Mouse (Mus musculus) frontal cortex, postnatal 36 days (tissue): ENCODE data around the gene Vmn2r71.

ENCODE experiments used
- DNase-seq, 2 experiments: peaks; one replicate each; pipeline ENCODE4 v3.0.0; 2022; ENCODE audit warnings: low spot score in 2 of 2

Gene Vmn2r71

DNA sequence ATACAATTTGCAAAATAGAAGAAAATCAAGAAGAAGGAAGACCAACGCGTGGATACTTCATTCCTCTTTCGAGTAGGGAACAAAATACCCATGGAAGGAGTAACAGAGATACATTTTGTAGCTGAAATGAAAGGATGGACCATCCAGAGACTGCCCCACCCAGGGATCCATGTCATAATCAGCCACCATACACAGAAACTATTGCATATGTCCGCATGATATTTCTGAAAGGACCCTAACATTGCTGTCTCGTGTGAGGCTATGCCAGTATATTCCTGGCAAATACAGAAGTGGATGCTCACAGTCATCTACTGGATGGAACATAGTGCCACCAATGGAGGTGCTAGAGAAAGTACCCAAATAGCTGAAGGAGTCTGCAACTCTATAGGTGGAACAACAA, at the start of gene Vmn2r71:
Gene Vmn2r71 (plus strand): TSS at position 301 of the 400 bp plus-strand sequence.
- DNase-seq = no peak

DNA sequence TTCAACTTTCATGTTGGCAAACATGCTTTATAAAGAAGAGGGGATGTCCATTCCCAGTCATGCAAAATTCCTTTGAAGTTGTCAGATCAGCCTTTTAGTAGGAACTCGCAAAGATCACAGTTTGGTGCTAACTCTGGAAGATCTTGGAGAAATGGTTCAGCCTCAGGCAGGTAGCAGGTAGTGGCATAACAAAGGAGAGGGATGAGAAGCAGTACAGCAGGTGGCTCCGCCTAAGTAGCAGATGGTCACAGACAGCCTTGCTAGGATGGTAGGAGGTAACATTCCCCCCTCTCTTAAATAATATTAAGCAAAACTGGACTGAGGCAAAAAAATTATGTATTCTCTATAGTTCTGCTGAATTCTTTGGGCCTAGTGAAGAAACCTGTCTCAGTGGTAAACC, 20.8 kb upstream of the Vmn2r71 start:
- DNase-seq = no peak

DNA sequence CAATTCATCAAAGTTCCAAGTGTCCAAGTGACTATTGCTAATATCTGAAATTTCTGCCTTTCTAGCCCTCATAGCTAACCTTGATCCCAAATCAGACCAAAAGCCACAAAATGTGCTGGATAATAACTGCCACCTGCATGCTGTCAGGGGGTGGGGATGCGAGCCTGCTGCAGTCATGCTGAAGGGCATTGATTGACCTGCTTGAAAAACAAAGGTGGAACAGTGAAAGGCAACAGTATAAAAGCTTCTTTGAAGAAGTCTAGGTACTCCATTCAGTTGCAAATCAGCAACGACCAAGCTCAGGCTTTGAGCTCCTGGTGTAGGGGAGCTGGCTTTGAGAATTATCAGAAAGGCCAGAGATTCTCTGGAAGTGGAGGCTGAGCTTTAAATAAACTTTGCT, 19.8 kb upstream of the Vmn2r71 start:
- no peak for DNase-seq

DNA sequence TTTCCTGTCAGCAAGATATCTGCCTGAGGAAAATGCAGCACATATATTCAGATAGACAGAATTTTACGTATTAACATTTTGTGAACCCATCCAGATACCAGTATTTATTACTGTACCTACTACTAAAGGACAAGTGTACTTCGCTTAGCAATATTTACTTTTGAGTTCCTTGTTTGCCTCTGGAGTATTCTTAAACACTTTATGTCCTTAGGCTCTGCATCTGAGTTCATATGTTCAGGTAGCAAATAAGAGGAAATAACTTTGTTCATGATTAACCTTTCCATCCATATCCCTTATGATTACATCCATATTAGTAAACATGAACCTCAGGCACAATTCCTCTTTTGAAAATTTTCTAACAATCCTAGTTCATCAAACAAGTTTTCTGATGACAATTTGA, 6.2 kb downstream of the Vmn2r71 start, which contains the start of gene Vmn2r70:
Gene Vmn2r70 (minus strand): TSS at position 101 of the 400 bp plus-strand sequence.
- no peak for DNase-seq
